Mouse (Mus musculus): ENCODE measurements around the gene Tpk1. TPM values are rescaled to one million over a fixed set of nuclear protein-coding genes. Genes with fewer than 3 reads are reported as not detected.
"Not testable (repeated sequence)": the region's sequence is repeated elsewhere in the genome, so short reads cannot be mapped to it uniquely, and the experiment has no call there.

Tpk1 gene
- polyA plus RNA-seq, 1 experiment from 2014 or later: 16.5 TPM

DNA sequence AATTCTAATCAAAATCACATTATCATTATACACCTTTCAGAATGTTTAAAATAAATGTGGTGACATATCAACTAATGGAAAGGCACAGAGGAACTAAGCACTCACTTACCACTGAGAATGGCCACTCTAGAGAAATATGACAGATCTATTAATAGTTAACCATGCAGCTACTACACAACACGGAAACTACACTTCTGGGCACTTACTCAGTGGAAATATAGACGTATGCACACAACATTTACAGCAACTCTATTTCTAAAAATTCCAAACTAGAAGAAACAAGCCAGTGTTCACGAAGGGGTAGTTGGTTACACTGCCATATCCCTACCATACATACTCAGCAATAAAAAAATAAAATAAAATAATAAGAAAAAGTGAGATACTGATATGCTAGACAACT is 28.0 kb downstream of the Tpk1 start:
- Histone ChIP-seq H3K4me1 (peaks cover 7% of the 10 kb centered on the region), H3K9me3 (replicated peaks) (no peaks in the 10 kb centered on the region), H3K4me3 (replicated peaks) (no peak overlapping the region), H3K4me2 (no peak overlapping the region), H3K27ac (no peak overlapping the region), H3K9ac (no peak overlapping the region), H3K27me3 (no peaks in the 10 kb centered on the region), H3K36me3 (no peaks in the 10 kb centered on the region)
- no peak for ATAC-seq (replicated peaks; ENCODE audit: low FRiP score)
- 83% methylated on average over 3 of the region's 3 CpGs for WGBS

GRCm38 (mm10) chr6:43636980-43637638 is 29.0 kb downstream of the Tpk1 start:
- Histone ChIP-seq H3K9me3 (replicated peaks) (no peaks in the 10 kb centered on the region), H3K4me2 (no peak overlapping the region), H3K36me3 (no peaks in the 10 kb centered on the region), H3K4me1 (no peaks in the 10 kb centered on the region), H3K9ac (no peak overlapping the region), H3K4me3 (replicated peaks) (no peak overlapping the region), H3K27ac (no peak overlapping the region), H3K27me3 (no peaks in the 10 kb centered on the region)
- 82% methylated on average over 11 of the region's 11 CpGs for WGBS
- 0 out of 2 replicates have a peak, but pooled peaks have one; percentile 40 for ATAC-seq (replicated peaks; ENCODE audit: low FRiP score)

DNA sequence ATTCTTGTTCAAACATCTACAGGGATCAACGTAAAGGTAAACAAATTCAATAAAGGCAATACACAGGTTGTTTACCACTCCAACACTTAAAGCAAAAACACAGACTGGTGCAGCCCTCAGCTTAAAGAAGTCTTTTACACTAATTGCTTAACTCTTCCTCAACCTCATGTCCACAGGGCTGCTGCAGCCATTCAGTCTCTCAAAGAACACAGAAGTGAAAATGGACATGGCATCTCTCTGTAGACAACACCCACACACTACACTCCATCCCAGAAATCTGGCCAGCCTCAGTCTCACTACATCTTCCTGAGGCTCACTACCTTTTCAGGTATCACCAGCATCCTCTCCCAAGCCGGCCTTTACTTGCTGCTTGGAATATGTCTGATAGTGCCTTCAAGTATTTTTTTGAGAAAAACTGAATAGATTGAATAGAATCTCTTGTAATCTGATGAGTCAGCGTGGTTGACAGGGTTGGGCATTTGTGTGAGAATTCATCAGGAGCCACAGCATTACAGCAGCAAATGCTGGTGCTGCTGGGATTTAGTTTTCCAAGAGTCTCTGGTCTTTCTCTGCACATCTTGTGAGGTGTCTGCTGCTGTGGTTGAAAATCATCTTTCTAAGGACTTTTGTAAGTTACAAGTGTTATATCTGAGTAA is 32.6 kb downstream of the Tpk1 start:
- Histone ChIP-seq H3K4me3 (replicated peaks) (no peak overlapping the region), H3K36me3 (no peaks in the 10 kb centered on the region), H3K4me2 (no peak overlapping the region), H3K4me1 (no peaks in the 10 kb centered on the region), H3K9ac (no peak overlapping the region), H3K9me3 (replicated peaks) (no peaks in the 10 kb centered on the region), H3K27ac (no peak overlapping the region), H3K27me3 (no peaks in the 10 kb centered on the region)
- no peak for ATAC-seq (replicated peaks; ENCODE audit: low FRiP score)
- 89% methylated on average over 3 of the region's 3 CpGs for WGBS

GRCm38 (mm10) chr6:43632871-43633270 is 33.2 kb downstream of the Tpk1 start:
- ATAC-seq (replicated peaks; ENCODE audit: low FRiP score): no peak
- no peaks in the 10 kb centered on the region for H3K36me3 ChIP-seq
- no peak overlapping the region for H3K9ac ChIP-seq
- no peaks in the 10 kb centered on the region for H3K9me3 ChIP-seq (replicated peaks)
- H3K27ac ChIP-seq: no peak overlapping the region
- H3K4me2 ChIP-seq: no peak overlapping the region
- H3K4me1 ChIP-seq: no peaks in the 10 kb centered on the region
- H3K27me3 ChIP-seq: no peaks in the 10 kb centered on the region
- H3K4me3 ChIP-seq (replicated peaks): no peak overlapping the region

DNA sequence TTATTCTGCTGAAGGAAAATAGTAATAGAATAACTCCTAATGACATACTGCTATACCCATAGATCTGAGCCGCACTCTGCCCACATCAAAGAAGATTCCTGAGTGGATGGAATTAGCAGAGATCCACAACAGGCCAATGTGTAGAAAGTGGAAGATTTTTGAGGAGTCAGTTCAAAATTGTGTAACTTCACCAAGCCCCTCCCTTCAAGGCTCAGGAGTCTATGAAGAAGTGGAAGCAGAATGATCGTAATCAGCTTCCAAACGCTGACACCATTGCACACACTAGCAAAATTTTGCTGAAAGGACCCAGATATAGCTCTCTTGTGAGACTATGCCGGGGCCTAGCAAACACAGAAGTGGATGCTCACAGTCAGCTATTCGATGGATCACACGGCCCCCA is 42.6 kb downstream of the Tpk1 start:
- 94% methylated on average over 6 of the region's 6 CpGs for WGBS
- not testable (repeated sequence) for H3K36me3 ChIP-seq; H3K9me3 ChIP-seq (replicated peaks); ATAC-seq (replicated peaks; ENCODE audit: low FRiP score); H3K27me3 ChIP-seq; H3K4me3 ChIP-seq (replicated peaks); H3K4me2 ChIP-seq; H3K9ac ChIP-seq; H3K4me1 ChIP-seq; H3K27ac ChIP-seq

DNA sequence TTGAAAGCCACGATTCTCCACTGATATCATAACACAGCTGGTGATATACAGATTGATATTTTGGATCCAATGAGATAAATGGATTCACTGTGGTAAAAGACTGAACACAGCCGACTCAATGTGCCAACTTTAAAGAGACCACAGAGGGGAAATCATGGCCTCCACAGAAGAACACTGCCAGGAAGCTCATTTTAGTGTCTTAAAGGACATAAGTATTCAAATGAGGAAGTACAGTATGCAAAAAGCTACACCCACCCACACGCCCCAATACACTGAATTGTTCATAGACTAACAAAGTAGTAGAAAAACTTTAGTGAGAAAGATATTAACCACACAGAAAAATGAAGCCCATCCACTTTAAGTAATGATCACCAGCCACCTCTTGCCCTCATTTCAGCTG is 46.8 kb downstream of the Tpk1 start:
- 77% methylated on average over 3 of the region's 3 CpGs for WGBS
- Histone ChIP-seq H3K4me2 (no peak overlapping the region), H3K4me1 (no peaks in the 10 kb centered on the region), H3K9me3 (replicated peaks) (no peaks in the 10 kb centered on the region), H3K4me3 (replicated peaks) (no peak overlapping the region), H3K36me3 (no peaks in the 10 kb centered on the region), H3K27ac (no peak overlapping the region), H3K27me3 (no peaks in the 10 kb centered on the region), H3K9ac (no peak overlapping the region)
- no peak for ATAC-seq (replicated peaks; ENCODE audit: low FRiP score)

DNA sequence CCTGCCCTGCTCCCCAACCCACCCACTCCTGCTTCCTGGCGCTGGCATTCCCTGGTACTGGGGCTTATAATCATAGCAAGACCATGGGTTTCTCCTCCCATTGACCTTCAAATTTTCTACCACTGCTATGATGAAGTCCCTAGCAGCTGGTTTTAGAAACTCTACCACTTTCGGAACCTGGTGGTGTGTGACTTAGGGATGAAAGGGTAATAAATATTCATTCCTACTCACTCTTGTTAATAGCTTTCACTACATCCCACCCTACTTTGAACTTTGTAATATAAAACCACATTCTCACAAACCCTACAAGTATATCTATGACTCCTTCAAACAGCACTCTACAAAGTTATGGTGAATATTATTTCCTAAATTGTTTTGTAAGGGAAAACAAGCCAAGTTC is 54.3 kb downstream of the Tpk1 start:
- no peak overlapping the region for H3K4me2 ChIP-seq
- WGBS: 46% methylated on average over 2 of the region's 2 CpGs
- peak; percentile 58 for ATAC-seq (replicated peaks; ENCODE audit: low FRiP score)
- no peak overlapping the region for H3K27ac ChIP-seq
- H3K36me3 ChIP-seq: no peaks in the 10 kb centered on the region
- no peaks in the 10 kb centered on the region for H3K9me3 ChIP-seq (replicated peaks)
- no peaks in the 10 kb centered on the region for H3K27me3 ChIP-seq
- no peak overlapping the region for H3K9ac ChIP-seq
- no peak overlapping the region for H3K4me3 ChIP-seq (replicated peaks)
- 0 out of 2 replicates have a peak, but pooled peaks cover 2% of the 10 kb centered on the region for H3K4me1 ChIP-seq

GRCm38 (mm10) chr6:43590841-43591541 is 75.1 kb downstream of the Tpk1 start:
- no peak for ATAC-seq (replicated peaks; ENCODE audit: low FRiP score)
- Histone ChIP-seq H3K4me1 (no peaks in the 10 kb centered on the region), H3K27me3 (no peaks in the 10 kb centered on the region), H3K4me3 (replicated peaks) (no peak overlapping the region), H3K36me3 (no peaks in the 10 kb centered on the region), H3K4me2 (no peak overlapping the region), H3K27ac (no peak overlapping the region), H3K9ac (no peak overlapping the region), H3K9me3 (replicated peaks) (no peaks in the 10 kb centered on the region)
- WGBS: 66% methylated on average over 4 of the region's 4 CpGs

GRCm38 (mm10) chr6:43585274-43585673 is 80.8 kb downstream of the Tpk1 start:
- no peaks in the 10 kb centered on the region for H3K4me1 ChIP-seq
- no peak overlapping the region for H3K27ac ChIP-seq
- no peaks in the 10 kb centered on the region for H3K9me3 ChIP-seq (replicated peaks)
- H3K9ac ChIP-seq: no peak overlapping the region
- H3K27me3 ChIP-seq: no peaks in the 10 kb centered on the region
- no peaks in the 10 kb centered on the region for H3K36me3 ChIP-seq
- 91% methylated on average over 2 of the region's 2 CpGs for WGBS
- ATAC-seq (replicated peaks; ENCODE audit: low FRiP score): no peak
- no peak overlapping the region for H3K4me2 ChIP-seq
- no peak overlapping the region for H3K4me3 ChIP-seq (replicated peaks)

- H3K9ac ChIP-seq: no peak overlapping the region
- no peaks in the 10 kb centered on the region for H3K4me1 ChIP-seq
- no peaks in the 10 kb centered on the region for H3K36me3 ChIP-seq
- H3K9me3 ChIP-seq (replicated peaks): no peaks in the 10 kb centered on the region
- no peak overlapping the region for H3K4me3 ChIP-seq (replicated peaks)
- H3K27ac ChIP-seq: no peak overlapping the region
- H3K4me2 ChIP-seq: no peak overlapping the region
- WGBS: 92% methylated on average over 2 of the region's 2 CpGs
- H3K27me3 ChIP-seq: no peaks in the 10 kb centered on the region
- no peak for ATAC-seq (replicated peaks; ENCODE audit: low FRiP score)
Measured at GRCm38 (mm10) chr6:43581809-43582208, 84.3 kb downstream of the Tpk1 start.

GRCm38 (mm10) chr6:43567885-43568284 is 98.2 kb downstream of the Tpk1 start:
- Histone ChIP-seq H3K4me3 (replicated peaks) (no peak overlapping the region), H3K4me2 (no peak overlapping the region), H3K9ac (no peak overlapping the region), H3K27me3 (no peaks in the 10 kb centered on the region), H3K36me3 (no peaks in the 10 kb centered on the region), H3K27ac (no peak overlapping the region), H3K4me1 (no peaks in the 10 kb centered on the region), H3K9me3 (replicated peaks) (no peaks in the 10 kb centered on the region)
- no peak for ATAC-seq (replicated peaks; ENCODE audit: low FRiP score)
- 76% methylated on average over 1 of the region's 1 CpGs for WGBS

- no peaks in the 10 kb centered on the region for H3K4me1 ChIP-seq
- H3K9me3 ChIP-seq (replicated peaks): no peaks in the 10 kb centered on the region
- no peaks in the 10 kb centered on the region for H3K27me3 ChIP-seq
- no peak for ATAC-seq (replicated peaks; ENCODE audit: low FRiP score)
- WGBS: 75% methylated on average over 4 of the region's 4 CpGs
- no peaks in the 10 kb centered on the region for H3K36me3 ChIP-seq
- no peak overlapping the region for H3K4me3 ChIP-seq (replicated peaks)
- H3K9ac ChIP-seq: no peak overlapping the region
- H3K27ac ChIP-seq: no peak overlapping the region
- H3K4me2 ChIP-seq: no peak overlapping the region
Measured at GRCm38 (mm10) chr6:43562474-43562873, 103.6 kb downstream of the Tpk1 start.

Data from kidney, embryonic 15.5 days (tissue).